Mouse (Mus musculus): ENCODE measurements at regions not wholly inside any gene's neighbourhood (a gene's known extent, or its start where the extent isn't known, plus 50 kb on each side); places are given as distances from the start of the nearest gene placed in this dataset.

DNA sequence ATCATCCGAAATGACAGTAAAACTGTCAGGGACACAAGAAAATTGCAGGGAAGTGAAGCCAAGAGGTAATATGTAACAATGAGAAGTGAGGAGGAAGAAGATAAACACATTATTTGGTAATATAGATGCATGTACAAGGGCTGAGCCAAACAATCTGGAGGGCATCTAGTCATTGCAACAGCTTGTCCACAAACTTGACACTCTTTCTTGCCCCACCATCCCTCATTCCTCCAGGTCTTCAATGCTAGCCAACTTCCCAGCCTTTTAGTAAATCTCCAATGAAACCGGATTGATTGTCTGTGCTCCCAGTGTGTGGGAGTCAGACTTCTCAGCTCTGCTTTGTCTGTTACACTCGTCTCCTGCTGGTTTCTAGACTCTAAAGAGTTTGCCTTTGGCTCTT lies 172.3 kb upstream of the Gbe1 start:
- H3K4me3 ChIP-seq (ENCODE audit: low read depth, low read length) = no peak overlapping the region
- no peaks in the 10 kb centered on the region for H3K27me3 ChIP-seq (replicated peaks; ENCODE audit: control insufficient read depth, insufficient read depth, low read length)
- ATAC-seq (ENCODE audit: low read depth) (no peak), DNase-seq (ENCODE audit: low spot score) (no peak)
- H3K36me3 ChIP-seq (ENCODE audit: control insufficient read depth, insufficient read depth, low read length) = no peaks in the 10 kb centered on the region
- H3K9ac ChIP-seq (ENCODE audit: low read depth, low read length) = no peak overlapping the region
- H3K4me2 ChIP-seq (ENCODE audit: low read depth, low read length) = no peak overlapping the region
- 57% methylated on average over 3 of the region's 3 CpGs for WGBS
- H3K4me1 ChIP-seq (ENCODE audit: control insufficient read depth, insufficient read depth, low read length) = no peaks in the 10 kb centered on the region
- no peaks in the 10 kb centered on the region for H3K9me3 ChIP-seq (ENCODE audit: control insufficient read depth, low read length)
- H3K27ac ChIP-seq (replicated peaks; ENCODE audit: low read depth, low read length) = no peak overlapping the region

DNA sequence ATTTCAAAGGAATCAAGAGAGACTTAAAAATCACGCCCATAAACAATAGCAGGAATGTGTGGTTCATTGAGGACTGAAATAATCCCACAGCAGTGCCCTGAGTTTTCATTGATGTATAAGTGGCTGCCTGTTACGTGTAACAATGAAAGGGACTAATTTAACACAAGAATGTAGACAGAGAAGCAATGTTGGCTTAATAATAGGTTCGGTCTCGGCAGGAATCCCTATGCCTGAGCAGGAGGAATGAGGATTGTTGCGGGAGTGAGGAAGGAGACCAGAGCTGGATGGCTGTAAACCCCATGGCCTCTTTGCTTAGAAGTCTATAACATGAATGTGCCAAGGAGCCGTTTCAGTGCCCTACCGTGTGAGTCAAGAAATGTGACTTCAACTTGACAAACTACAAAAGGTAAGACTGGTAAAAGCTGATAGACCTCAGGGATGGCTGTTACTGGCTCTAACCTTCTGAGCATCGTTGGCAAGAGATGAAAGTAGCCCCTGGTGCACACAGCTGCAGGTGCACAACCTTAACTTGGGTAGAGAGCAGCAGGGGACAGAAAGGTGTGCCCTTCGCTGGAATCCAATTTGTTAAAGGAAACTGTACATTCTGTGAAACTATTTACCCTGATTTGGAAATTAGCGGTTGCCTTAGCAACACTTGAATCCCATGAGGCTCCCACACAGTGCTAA lies 165.9 kb upstream of the Gbe1 start:
- ATAC-seq (ENCODE audit: low read depth) = no peak
- Histone ChIP-seq H3K4me2 (ENCODE audit: low read depth, low read length) (no peak overlapping the region), H3K27me3 (replicated peaks; ENCODE audit: control insufficient read depth, insufficient read depth, low read length) (no peaks in the 10 kb centered on the region), H3K9ac (ENCODE audit: low read depth, low read length) (no peak overlapping the region), H3K27ac (replicated peaks; ENCODE audit: low read depth, low read length) (no peak overlapping the region), H3K9me3 (ENCODE audit: control insufficient read depth, low read length) (no peaks in the 10 kb centered on the region), H3K36me3 (ENCODE audit: control insufficient read depth, insufficient read depth, low read length) (no peaks in the 10 kb centered on the region), H3K4me3 (ENCODE audit: low read depth, low read length) (no peak overlapping the region), H3K4me1 (ENCODE audit: control insufficient read depth, insufficient read depth, low read length) (no peaks in the 10 kb centered on the region)
- DNase-seq (ENCODE audit: low spot score) = no peak
- WGBS = 54% methylated on average over 10 of the region's 10 CpGs

DNA sequence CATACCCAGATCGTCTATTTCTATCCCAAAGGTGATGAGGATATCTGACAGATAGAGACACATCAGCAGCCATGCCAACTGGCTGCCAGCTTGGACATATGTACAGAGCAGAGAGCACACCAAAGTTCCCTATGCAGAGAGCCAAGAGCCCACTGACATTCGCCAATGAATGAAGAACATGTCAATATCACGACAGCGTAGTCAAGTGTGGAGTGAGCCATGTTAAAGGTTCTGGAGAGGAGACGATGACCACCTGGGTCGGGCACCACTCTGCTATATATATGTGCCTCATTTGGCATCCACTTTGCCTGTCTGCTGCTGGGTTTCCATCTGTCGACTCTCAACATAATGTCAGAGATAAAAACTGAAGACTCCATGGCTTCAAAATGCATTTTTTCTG lies 159.2 kb upstream of the Gbe1 start:
- Histone ChIP-seq H3K4me1 (ENCODE audit: control insufficient read depth, insufficient read depth, low read length) (no peaks in the 10 kb centered on the region), H3K36me3 (ENCODE audit: control insufficient read depth, insufficient read depth, low read length) (no peaks in the 10 kb centered on the region), H3K27me3 (replicated peaks; ENCODE audit: control insufficient read depth, insufficient read depth, low read length) (no peaks in the 10 kb centered on the region), H3K27ac (replicated peaks; ENCODE audit: low read depth, low read length) (no peak overlapping the region), H3K9ac (ENCODE audit: low read depth, low read length) (no peak overlapping the region), H3K9me3 (ENCODE audit: control insufficient read depth, low read length) (no peaks in the 10 kb centered on the region), H3K4me2 (ENCODE audit: low read depth, low read length) (no peak overlapping the region), H3K4me3 (ENCODE audit: low read depth, low read length) (no peak overlapping the region)
- WGBS = 86% methylated on average over 7 of the region's 7 CpGs
- DNase-seq (ENCODE audit: low spot score) = no peak
- no peak for ATAC-seq (ENCODE audit: low read depth)

GRCm38 (mm10) chr16:70160539-70160938 lies 153.2 kb upstream of the Gbe1 start:
- Histone ChIP-seq H3K36me3 (ENCODE audit: control insufficient read depth, insufficient read depth, low read length) (no peaks in the 10 kb centered on the region), H3K27me3 (replicated peaks; ENCODE audit: control insufficient read depth, insufficient read depth, low read length) (no peaks in the 10 kb centered on the region), H3K9me3 (ENCODE audit: control insufficient read depth, low read length) (no peaks in the 10 kb centered on the region), H3K4me1 (ENCODE audit: control insufficient read depth, insufficient read depth, low read length) (no peaks in the 10 kb centered on the region), H3K4me2 (ENCODE audit: low read depth, low read length) (no peak overlapping the region), H3K4me3 (ENCODE audit: low read depth, low read length) (no peak overlapping the region), H3K9ac (ENCODE audit: low read depth, low read length) (no peak overlapping the region), H3K27ac (replicated peaks; ENCODE audit: low read depth, low read length) (no peak overlapping the region)
- no peak for ATAC-seq (ENCODE audit: low read depth)
- no peak for DNase-seq (ENCODE audit: low spot score)

DNA sequence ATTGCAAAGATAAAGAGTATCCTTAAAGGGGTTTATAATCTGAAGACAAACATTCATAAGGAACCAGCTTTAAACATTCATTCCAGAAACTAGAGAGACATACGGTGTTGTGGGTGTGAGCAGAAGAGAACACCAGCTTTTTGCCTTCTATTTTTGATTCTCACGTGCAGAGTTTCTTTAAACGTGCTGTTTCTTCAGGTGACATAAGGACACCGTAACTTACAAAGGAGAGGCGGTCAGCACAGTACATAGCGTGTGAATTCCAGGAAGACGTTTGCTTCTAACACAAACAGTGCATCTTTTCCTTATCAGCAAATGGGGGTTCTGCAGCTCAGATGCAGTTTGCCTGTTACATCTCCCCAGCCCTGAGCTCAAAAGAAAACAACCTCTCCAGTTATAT lies 138.6 kb upstream of the Gbe1 start:
- H3K4me3 ChIP-seq (ENCODE audit: low read depth, low read length) = no peak overlapping the region
- H3K27me3 ChIP-seq (replicated peaks; ENCODE audit: control insufficient read depth, insufficient read depth, low read length) = no peaks in the 10 kb centered on the region
- H3K4me2 ChIP-seq (ENCODE audit: low read depth, low read length) = no peak overlapping the region
- WGBS = 73% methylated on average over 7 of the region's 7 CpGs
- no peak for DNase-seq (ENCODE audit: low spot score)
- H3K4me1 ChIP-seq (ENCODE audit: control insufficient read depth, insufficient read depth, low read length) = no peaks in the 10 kb centered on the region
- no peak overlapping the region for H3K27ac ChIP-seq (replicated peaks; ENCODE audit: low read depth, low read length)
- H3K9ac ChIP-seq (ENCODE audit: low read depth, low read length) = no peak overlapping the region
- ATAC-seq (ENCODE audit: low read depth) = no peak
- no peaks in the 10 kb centered on the region for H3K9me3 ChIP-seq (ENCODE audit: control insufficient read depth, low read length)
- no peaks in the 10 kb centered on the region for H3K36me3 ChIP-seq (ENCODE audit: control insufficient read depth, insufficient read depth, low read length)

DNA sequence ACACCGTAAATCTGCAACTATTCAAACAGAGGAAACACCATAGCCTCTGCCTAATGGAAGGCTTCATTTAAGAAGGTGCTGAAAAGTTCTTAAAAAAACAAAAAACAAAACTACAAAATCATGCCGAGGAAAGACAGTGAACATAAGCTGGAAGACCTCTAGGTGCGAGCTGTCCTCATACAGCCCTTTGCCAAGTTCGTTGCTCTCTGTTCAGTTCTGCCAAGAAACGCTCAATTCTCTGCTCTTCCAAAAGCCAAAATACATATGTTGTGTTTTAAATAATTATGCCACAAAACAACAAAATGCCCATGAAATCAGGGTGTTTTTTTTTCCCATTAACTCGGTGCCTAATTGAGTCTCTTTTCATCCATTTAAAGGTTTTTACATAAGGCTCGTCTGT lies 134.8 kb upstream of the Gbe1 start:
- Histone ChIP-seq H3K4me2 (ENCODE audit: low read depth, low read length) (no peak overlapping the region), H3K27ac (replicated peaks; ENCODE audit: low read depth, low read length) (no peak overlapping the region), H3K9ac (ENCODE audit: low read depth, low read length) (no peak overlapping the region), H3K36me3 (ENCODE audit: control insufficient read depth, insufficient read depth, low read length) (no peaks in the 10 kb centered on the region), H3K27me3 (replicated peaks; ENCODE audit: control insufficient read depth, insufficient read depth, low read length) (no peaks in the 10 kb centered on the region), H3K4me1 (ENCODE audit: control insufficient read depth, insufficient read depth, low read length) (no peaks in the 10 kb centered on the region), H3K9me3 (ENCODE audit: control insufficient read depth, low read length) (no peaks in the 10 kb centered on the region), H3K4me3 (ENCODE audit: low read depth, low read length) (no peak overlapping the region)
- WGBS = 60% methylated on average over 7 of the region's 7 CpGs
- ATAC-seq (ENCODE audit: low read depth) = no peak
- DNase-seq (ENCODE audit: low spot score) = no peak

DNA sequence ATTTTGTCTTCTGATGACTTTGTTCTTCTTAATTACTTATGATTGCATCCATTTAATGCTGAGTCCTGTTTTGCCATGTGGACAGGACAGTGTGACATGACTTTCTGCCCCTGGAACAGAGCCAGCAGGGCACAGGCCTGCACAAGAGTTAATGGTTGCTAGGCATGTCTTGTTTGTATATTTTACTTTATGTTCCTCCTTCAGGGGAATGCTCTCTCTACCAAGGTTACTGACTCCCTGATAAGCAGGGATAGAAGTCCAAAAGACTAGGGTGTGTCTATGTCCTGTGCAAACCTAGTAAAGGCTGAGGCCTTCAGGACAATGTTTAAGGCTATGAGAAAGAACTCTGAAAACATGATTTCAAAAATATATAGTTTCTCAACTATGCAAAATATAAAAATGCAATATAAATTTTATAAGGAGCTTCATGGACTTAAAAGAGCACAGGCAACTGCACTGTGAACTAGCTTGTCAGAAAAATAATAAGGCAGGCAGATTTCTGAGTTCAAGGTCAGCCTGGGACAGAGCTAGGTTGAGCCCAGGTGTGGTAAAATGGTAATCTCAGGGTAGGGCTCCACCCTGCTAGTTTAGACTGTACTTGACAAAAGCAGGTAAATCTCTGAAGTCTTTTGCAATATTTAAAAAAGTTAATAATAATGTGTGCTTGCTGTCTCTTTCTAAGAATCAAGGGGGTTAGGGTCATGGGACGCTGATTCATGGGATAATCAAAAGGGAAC lies 99.7 kb upstream of the Gbe1 start:
- no peak for DNase-seq (ENCODE audit: low spot score)
- Histone ChIP-seq H3K9ac (ENCODE audit: low read depth, low read length) (no peak overlapping the region), H3K36me3 (ENCODE audit: control insufficient read depth, insufficient read depth, low read length) (no peaks in the 10 kb centered on the region), H3K27ac (replicated peaks; ENCODE audit: low read depth, low read length) (no peak overlapping the region), H3K27me3 (replicated peaks; ENCODE audit: control insufficient read depth, insufficient read depth, low read length) (no peaks in the 10 kb centered on the region), H3K4me3 (ENCODE audit: low read depth, low read length) (no peak overlapping the region), H3K9me3 (ENCODE audit: control insufficient read depth, low read length) (peaks cover 9% of the 10 kb centered on the region; the same call in 1 of the 2 replicates), H3K4me2 (ENCODE audit: low read depth, low read length) (no peak overlapping the region), H3K4me1 (ENCODE audit: control insufficient read depth, insufficient read depth, low read length) (no peaks in the 10 kb centered on the region)
- 70% methylated on average over 1 of the region's 1 CpGs for WGBS
- ATAC-seq (ENCODE audit: low read depth) = no peak

DNA sequence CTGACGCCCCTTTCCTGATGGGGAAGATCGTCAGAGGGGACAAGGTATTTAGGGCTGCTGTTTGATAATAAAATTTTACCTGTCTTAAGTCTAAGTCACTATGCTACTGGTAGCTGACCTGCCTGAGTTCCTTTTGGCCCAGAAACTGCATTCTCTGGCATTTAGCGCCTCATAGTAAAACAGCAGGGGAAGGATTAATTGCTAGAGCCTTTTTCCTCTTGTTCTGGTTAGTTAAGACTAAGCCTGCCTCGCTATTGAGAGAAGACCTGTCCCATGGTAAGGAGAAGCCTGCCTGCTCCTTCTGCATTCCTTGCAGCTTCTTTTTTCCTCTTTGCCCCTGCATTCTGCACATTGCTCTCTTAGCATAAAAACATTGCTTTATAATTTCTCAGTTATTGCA lies 98.9 kb upstream of the Gbe1 start:
- DNase-seq (ENCODE audit: low spot score) = no peak
- Histone ChIP-seq H3K27ac (replicated peaks; ENCODE audit: low read depth, low read length) (no peak overlapping the region), H3K4me3 (ENCODE audit: low read depth, low read length) (no peak overlapping the region), H3K9ac (ENCODE audit: low read depth, low read length) (no peak overlapping the region), H3K4me2 (ENCODE audit: low read depth, low read length) (no peak overlapping the region), H3K36me3 (ENCODE audit: control insufficient read depth, insufficient read depth, low read length) (no peaks in the 10 kb centered on the region), H3K9me3 (ENCODE audit: control insufficient read depth, low read length) (peaks cover 9% of the 10 kb centered on the region; the same call in 1 of the 2 replicates), H3K27me3 (replicated peaks; ENCODE audit: control insufficient read depth, insufficient read depth, low read length) (no peaks in the 10 kb centered on the region), H3K4me1 (ENCODE audit: control insufficient read depth, insufficient read depth, low read length) (no peaks in the 10 kb centered on the region)
- WGBS = 23% methylated on average over 4 of the region's 4 CpGs
- no peak for ATAC-seq (ENCODE audit: low read depth)

Measured in embryonic facial prominence, embryonic 14.5 days (tissue).